Mouse (Mus musculus) erythroblast, embryonic 14.5 days (primary cell): ENCODE results near the gene Cdc14a.

ENCODE experiments used
- GATA1 ChIP-seq: IDR thresholded peaks from 2 replicates; pipeline ENCODE4 v1.6.1; 2012; ENCODE audit warnings: low read length, inconsistent platforms, mixed read lengths
- TAL1 ChIP-seq: IDR thresholded peaks from 3 replicates; pipeline ENCODE4 v1.6.1; 2012; ENCODE audit warnings: low read length, inconsistent platforms, mixed read lengths

DNA sequence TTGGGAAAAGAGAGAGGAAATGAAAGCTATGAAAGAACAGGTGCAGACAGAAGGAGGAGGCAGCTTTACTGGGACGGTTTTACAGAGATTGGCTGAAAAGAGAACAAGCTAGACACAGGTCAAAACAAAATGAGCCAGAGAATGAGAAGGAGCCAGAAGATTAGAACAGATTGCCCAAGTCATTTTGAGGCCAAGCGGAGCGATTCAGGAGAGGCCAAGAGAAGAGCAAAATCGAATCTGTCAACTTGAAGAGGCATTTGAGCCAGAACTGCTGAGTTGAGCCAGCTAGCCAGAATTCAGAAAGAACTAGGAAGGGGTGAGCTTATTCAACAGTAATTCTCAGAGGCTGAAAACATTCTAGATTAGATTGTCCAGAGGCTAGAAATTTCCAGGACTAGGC, 88.8 kb downstream of the Cdc14a start:
- no peak for TF ChIP-seq TAL1
- no peak for TF ChIP-seq GATA1
